Mouse (Mus musculus) embryonic facial prominence, embryonic 14.5 days (tissue): ENCODE results near the gene Bsnd. TPM values are rescaled to one million over a fixed set of nuclear protein-coding genes. Genes with fewer than 3 reads are reported as not detected.
A peak's percentile ranks its signal among the peaks of the same experiment; 100 is the strongest.

ENCODE experiments used
- ATAC-seq: fragments of 200-750 bp; cut with Nextera tagmentation; 2 replicates; pipeline ENCODE4 v1.8.0; 2017; ENCODE audit warnings: low read depth, moderate number of reproducible peaks, moderate TSS enrichment
- DNase-seq: peaks from one replicate; pipeline ENCODE4 v3.0.0-alpha.2; 2015; ENCODE audit warnings: low spot score
- H3K27ac ChIP-seq: fragments of 300-500 bp; sonication (generic); replicated peaks from 2 replicates; pipeline ENCODE4 v1.5.1; 2014; ENCODE audit warnings: low read depth, mild to moderate bottlenecking, low read length, moderate library complexity
- H3K27me3 ChIP-seq: fragments of 300-500 bp; sonication (generic); replicated peaks from 2 replicates; pipeline ENCODE4 v1.6.1; 2014; ENCODE audit warnings: low read length; ENCODE audit not compliant: control insufficient read depth, insufficient read depth
- H3K36me3 ChIP-seq: fragments of 300-500 bp; sonication (generic); 2 replicates; pipeline ENCODE4 v1.6.1; 2014; ENCODE audit warnings: low read length, mixed read lengths; ENCODE audit not compliant: control insufficient read depth, insufficient read depth
- H3K4me1 ChIP-seq: fragments of 300-500 bp; sonication (generic); 2 replicates; pipeline ENCODE4 v1.6.1; 2014; ENCODE audit warnings: antibody characterized with exemption, low read length; ENCODE audit not compliant: control insufficient read depth, insufficient read depth
- H3K4me2 ChIP-seq: fragments of 300-500 bp; sonication (generic); 2 replicates; pipeline ENCODE4 v1.6.1; 2014; ENCODE audit warnings: low read depth, mild to moderate bottlenecking, low read length, moderate library complexity, mixed read lengths
- H3K4me3 ChIP-seq: fragments of 300-500 bp; sonication (generic); 2 replicates; pipeline ENCODE4 v1.5.1; 2014; ENCODE audit warnings: low read depth, mild to moderate bottlenecking, low read length
- H3K9ac ChIP-seq: fragments of 300-500 bp; sonication (generic); 2 replicates; pipeline ENCODE4 v1.6.1; 2014; ENCODE audit warnings: low read depth, mild to moderate bottlenecking, low read length, moderate library complexity, mixed read lengths
- H3K9me3 ChIP-seq: fragments of 300-500 bp; sonication (generic); 2 replicates; pipeline ENCODE4 v1.6.1; 2016; ENCODE audit warnings: low read length; ENCODE audit not compliant: control insufficient read depth
- WGBS: fragments of 180-500 bp; shearing (Covaris S2); extraction: QIAGEN DNeasy Blood & Tissue Kit; methylation state at CpG from one replicate; pipeline ENCODE4 v1.1.7; 2014; 5-methylcytosine and 5-hydroxymethylcytosine counted together
- polyA plus RNA-seq: library from polyadenylated mRNA; unstranded; fragments of >200 nt; fragmentation: Nextera tagmentation; extraction: Ambion mirVana; gene quantifications from 2 replicates; pipeline ENCODE4 v1.2.1, GENCODE M21; 2014

Bsnd gene
- polyA plus RNA-seq, 1 experiment from 2014 or later: 0.15 TPM

DNA sequence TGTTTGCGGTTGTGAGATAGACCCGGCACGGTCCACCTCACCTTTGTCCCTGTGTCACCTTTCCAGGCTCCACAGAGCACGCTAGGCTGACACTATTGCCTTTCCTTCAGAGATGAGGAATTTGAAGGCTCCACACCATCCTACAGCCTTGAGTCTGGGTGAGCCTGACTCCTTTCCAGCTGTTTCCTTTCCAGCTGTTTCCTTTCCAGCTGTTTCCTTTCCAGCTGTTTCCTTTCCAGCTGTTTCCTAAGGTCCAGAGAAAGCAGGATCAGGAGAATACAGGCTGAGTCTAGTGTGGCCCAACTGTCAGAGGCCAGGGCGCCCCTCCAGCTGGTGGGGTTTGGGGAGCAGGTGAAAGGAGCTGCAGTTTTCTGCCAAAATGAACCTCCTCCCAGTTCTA lies 21.2 kb downstream of the Bsnd start:
- Histone ChIP-seq H3K36me3 (no peaks in the 10 kb centered on the region), H3K9ac (no peak overlapping the region), H3K27me3 (no peaks in the 10 kb centered on the region), H3K4me3 (no peak overlapping the region), H3K27ac (no peak overlapping the region), H3K4me2 (no peak overlapping the region), H3K9me3 (no peaks in the 10 kb centered on the region), H3K4me1 (no peaks in the 10 kb centered on the region)
- no peak for ATAC-seq
- no peak for DNase-seq
- WGBS: 73% methylated on average over 5 of the region's 5 CpGs

DNA sequence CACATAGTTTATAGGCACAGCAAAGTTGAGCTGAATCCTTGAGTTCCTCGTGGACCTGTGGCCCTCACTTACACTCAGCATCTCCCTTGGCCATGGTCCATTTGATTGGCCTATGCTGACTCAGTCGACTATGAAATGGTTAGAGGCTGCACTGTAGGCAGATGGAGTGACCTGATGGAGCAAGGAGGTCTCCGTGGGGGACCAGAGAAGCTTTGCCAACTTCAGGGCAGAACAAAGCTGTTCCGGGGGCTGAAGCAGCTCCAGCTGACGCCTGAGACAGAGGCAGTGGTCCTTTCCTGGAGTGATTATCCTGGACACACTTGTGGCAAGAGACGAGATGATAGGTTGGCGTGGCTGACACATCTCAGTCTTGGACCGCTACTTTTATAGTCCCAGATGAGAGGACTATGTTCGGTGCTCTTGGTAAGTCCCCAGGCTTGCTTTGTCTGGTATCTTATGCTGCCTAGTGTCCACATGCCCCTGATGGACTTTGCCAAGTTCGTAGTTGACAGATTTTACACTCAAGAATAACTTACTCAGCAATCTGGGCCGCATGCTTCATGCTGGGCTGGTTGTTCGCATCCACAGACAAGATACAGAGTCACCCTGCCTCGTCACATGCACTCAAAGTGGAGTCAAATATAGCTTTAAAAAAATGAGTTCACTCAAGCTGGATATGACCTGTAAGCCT lies 24.5 kb downstream of the Bsnd start:
- Histone ChIP-seq H3K36me3 (no peaks in the 10 kb centered on the region), H3K9me3 (no peaks in the 10 kb centered on the region), H3K4me1 (peaks cover 11% of the 10 kb centered on the region; the same call in 1 of the 2 replicates), H3K27ac (no peak overlapping the region), H3K4me3 (no peak overlapping the region), H3K9ac (no peak overlapping the region), H3K4me2 (no peak overlapping the region), H3K27me3 (peaks cover 30% of the 10 kb centered on the region)
- 78% methylated on average over 13 of the region's 13 CpGs for WGBS
- DNase-seq (no peak), ATAC-seq (no peak)

DNA sequence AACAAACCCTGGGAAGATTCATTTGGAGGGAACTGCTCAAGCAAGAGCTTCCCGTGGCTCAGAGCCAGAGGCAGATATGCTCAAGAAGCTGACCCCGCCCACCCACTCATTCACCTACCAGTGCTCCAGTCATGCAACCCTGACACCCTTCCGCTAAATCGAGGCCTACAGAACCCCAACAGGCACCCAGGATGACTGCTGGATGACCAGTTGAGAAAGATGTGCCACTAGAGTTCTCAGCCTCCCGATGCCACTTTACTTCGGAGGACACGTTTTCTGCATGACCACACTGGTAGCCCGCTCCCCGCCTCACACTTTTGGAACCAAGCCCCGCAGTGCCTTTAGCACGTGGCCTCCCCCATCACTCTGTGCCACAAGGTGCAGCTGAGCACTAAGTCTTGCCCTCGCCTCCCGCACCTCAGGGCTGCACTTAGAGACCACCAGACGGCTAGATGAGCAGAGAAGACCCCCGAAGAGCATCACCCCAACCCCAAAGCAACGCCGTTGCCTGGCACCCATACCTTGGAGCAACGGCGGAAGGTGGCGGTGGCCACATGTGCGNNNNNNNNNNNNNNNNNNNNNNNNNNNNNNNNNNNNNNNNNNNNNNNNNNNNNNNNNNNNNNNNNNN lies 28.8 kb downstream of the Bsnd start:
- Histone ChIP-seq H3K27me3 (peaks cover 40% of the 10 kb centered on the region), H3K9me3 (no peaks in the 10 kb centered on the region), H3K4me2 (peak overlapping the region; percentile 86), H3K27ac (no peak overlapping the region), H3K4me3 (peak overlapping the region; percentile 44), H3K4me1 (peaks cover 11% of the 10 kb centered on the region; the same call in 1 of the 2 replicates), H3K9ac (peak overlapping the region; percentile 61), H3K36me3 (no peaks in the 10 kb centered on the region)
- 28% methylated on average over 21 of the region's 21 CpGs for WGBS
- DNase-seq (peak; percentile 41), ATAC-seq (no peak)

DNA sequence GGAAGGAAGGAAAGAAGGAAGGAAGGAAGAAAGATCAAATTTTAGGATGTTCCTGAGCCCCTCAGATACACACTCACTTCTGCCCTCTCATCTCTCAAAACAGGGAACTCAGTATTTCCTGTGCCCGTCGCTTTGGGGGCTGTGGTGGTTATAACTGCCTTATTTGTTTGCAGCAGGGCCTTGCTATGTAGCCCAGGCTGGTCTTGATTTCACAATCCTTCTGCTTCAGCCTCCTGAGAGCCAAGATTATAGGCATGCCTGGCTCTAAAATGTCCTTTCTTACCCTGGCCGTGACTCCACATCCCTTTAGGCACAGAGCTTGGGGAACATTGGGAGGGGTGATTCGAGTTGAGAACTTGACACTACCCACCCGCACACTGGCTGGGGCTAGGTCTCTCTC lies 29.6 kb downstream of the Bsnd start:
- H3K9me3 ChIP-seq: no peaks in the 10 kb centered on the region

DNA sequence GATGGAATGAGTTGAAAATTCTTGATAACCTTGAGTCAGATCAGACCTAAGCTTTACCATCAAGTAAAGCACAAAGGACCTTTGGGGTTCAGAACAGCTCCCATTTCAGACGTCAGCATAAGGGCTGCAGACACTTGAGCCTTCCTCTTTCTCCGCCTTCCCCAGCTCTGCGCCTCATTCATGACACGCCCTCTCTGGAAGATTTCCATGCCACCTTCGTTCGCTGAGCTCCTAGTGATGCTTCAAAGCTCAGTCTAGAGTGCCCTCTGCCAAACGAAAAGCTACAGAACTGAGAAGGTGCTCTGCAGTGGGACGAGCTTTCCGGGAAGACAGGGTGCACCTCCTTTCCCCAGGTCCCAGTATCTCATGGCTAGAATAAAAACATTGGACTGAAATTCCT lies 30.1 kb downstream of the Bsnd start:
- Histone ChIP-seq H3K27me3 (peaks cover 40% of the 10 kb centered on the region), H3K9me3 (no peaks in the 10 kb centered on the region), H3K4me2 (no peak overlapping the region), H3K4me3 (no peak overlapping the region), H3K4me1 (peaks cover 11% of the 10 kb centered on the region; the same call in 1 of the 2 replicates), H3K36me3 (no peaks in the 10 kb centered on the region), H3K27ac (no peak overlapping the region), H3K9ac (no peak overlapping the region)
- ATAC-seq (no peak), DNase-seq (no peak)
- WGBS: 66% methylated on average over 9 of the region's 9 CpGs

More for the DNA sequence above, 29.6 kb downstream of the Bsnd start:
- Histone ChIP-seq H3K9ac (no peak overlapping the region), H3K27ac (no peak overlapping the region), H3K36me3 (no peaks in the 10 kb centered on the region), H3K4me3 (no peak overlapping the region), H3K27me3 (peaks cover 40% of the 10 kb centered on the region), H3K4me2 (no peak overlapping the region), H3K4me1 (peaks cover 11% of the 10 kb centered on the region; the same call in 1 of the 2 replicates)
- no peak for DNase-seq
- no peak for ATAC-seq
- 63% methylated on average over 5 of the region's 5 CpGs for WGBS

DNA sequence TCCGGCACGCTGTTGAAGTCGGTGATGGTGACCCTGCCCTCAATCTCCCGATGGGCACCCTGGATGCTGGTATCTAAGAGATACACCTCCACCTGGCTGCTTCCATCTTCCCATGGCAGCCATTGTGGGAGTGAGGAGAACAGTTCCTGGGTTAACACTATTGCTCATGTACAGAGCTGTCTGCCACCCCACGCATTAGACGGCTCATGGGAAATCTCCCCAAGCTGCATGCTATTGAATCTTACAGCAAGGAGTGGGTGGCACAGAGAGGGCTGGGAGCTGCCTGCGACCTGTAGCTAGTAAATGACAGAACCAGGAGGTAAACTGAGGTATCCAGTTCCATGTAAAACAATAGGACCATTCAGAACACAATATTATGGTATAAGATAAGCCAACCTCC lies 37.5 kb downstream of the Bsnd start:
- H3K36me3 ChIP-seq: no peaks in the 10 kb centered on the region
- no peak for ATAC-seq
- no peak overlapping the region for H3K4me3 ChIP-seq
- no peaks in the 10 kb centered on the region for H3K4me1 ChIP-seq
- DNase-seq: no peak
- no peaks in the 10 kb centered on the region for H3K27me3 ChIP-seq
- H3K9me3 ChIP-seq: no peaks in the 10 kb centered on the region
- no peak overlapping the region for H3K4me2 ChIP-seq
- no peak overlapping the region for H3K9ac ChIP-seq
- WGBS: 84% methylated on average over 7 of the region's 7 CpGs
- no peak overlapping the region for H3K27ac ChIP-seq

DNA sequence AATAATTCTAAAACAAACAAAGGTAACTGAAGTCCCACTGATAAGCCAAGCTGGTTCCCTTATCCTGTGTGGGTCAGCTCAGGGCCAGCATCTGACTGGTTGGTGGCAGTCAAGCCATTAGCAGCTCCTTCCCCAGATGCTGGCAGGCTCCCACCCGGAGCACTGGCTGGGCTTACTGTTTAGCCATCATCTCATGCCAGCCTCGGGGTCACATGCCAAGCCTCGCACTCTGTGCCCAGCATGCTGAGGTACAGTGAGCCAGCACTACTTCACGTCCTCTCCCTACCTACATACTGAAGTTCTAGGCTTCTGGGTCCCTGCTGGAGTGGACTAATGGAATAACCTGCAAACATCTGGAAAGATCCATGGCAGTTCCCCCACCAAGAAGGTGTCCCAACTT lies 38.6 kb downstream of the Bsnd start:
- no peaks in the 10 kb centered on the region for H3K9me3 ChIP-seq
- H3K27ac ChIP-seq: no peak overlapping the region
- no peak overlapping the region for H3K9ac ChIP-seq
- WGBS: 84% methylated on average over 4 of the region's 4 CpGs
- H3K36me3 ChIP-seq: no peaks in the 10 kb centered on the region
- ATAC-seq (no peak), DNase-seq (no peak)
- no peak overlapping the region for H3K4me2 ChIP-seq
- H3K4me1 ChIP-seq: no peaks in the 10 kb centered on the region
- no peak overlapping the region for H3K4me3 ChIP-seq
- H3K27me3 ChIP-seq: no peaks in the 10 kb centered on the region

DNA sequence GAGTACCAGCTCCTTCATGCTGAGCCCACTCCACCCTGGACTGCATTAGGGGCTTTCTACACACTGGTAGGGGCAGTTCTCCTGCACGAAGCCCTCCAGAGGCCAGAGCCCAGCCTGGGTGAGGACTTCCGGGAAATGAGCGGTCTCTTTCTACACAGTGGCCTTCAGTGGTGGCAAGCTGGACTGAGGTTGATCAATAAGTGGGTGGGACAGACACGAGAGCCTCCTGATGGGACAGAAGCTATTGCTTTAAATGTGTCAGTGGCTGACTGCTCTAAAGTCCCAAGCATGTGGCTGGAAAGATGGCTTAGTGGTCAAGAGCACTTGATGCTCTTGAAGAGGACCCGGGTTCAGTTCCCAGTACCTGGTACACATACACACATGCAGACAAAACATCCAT lies 39.0 kb downstream of the Bsnd start:
- no peak for ATAC-seq
- no peaks in the 10 kb centered on the region for H3K27me3 ChIP-seq
- WGBS: 89% methylated on average over 5 of the region's 5 CpGs
- H3K9me3 ChIP-seq: no peaks in the 10 kb centered on the region
- no peak overlapping the region for H3K27ac ChIP-seq
- H3K4me2 ChIP-seq: no peak overlapping the region
- no peaks in the 10 kb centered on the region for H3K4me1 ChIP-seq
- no peak overlapping the region for H3K9ac ChIP-seq
- no peak for DNase-seq
- H3K36me3 ChIP-seq: no peaks in the 10 kb centered on the region
- H3K4me3 ChIP-seq: no peak overlapping the region

DNA sequence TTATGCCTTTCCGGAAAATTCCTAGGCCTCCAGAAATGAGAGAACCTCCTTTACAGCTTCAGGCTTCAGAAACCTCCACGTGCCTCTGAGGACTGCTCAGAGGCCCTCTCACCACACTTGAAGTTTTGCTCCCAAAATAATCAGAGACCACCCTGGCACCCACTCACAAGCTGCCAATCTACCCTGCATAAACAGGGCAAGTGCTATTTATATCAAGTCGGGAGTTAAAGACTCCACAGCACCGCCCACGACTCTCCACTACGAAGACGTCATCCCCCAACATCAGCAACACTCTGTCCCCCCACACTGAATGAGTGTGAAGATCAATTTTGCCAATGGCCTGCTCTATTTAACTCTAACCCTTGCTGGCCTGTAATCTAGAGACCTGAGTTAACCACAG lies 39.7 kb downstream of the Bsnd start:
- ATAC-seq (no peak), DNase-seq (no peak)
- H3K27ac ChIP-seq: no peak overlapping the region
- no peak overlapping the region for H3K4me3 ChIP-seq
- H3K4me1 ChIP-seq: no peaks in the 10 kb centered on the region
- no peaks in the 10 kb centered on the region for H3K36me3 ChIP-seq
- no peaks in the 10 kb centered on the region for H3K27me3 ChIP-seq
- no peak overlapping the region for H3K4me2 ChIP-seq
- no peak overlapping the region for H3K9ac ChIP-seq
- WGBS: 67% methylated on average over 7 of the region's 7 CpGs
- no peaks in the 10 kb centered on the region for H3K9me3 ChIP-seq
